Mouse (Mus musculus) lung, postnatal 0 days (tissue): ENCODE measurements at regions not wholly inside any gene's neighbourhood (a gene's known extent, or its start where the extent isn't known, plus 50 kb on each side); places are given as distances from the start of the nearest gene placed in this dataset.

ENCODE experiments used
- CTCF ChIP-seq: IDR thresholded peaks from 2 replicates; pipeline ENCODE4 v1.5.1; 2016; ENCODE audit warnings: antibody characterized with exemption, mild to moderate bottlenecking
- EP300 ChIP-seq: IDR thresholded peaks from 2 replicates; pipeline ENCODE4 v1.6.1; 2016; ENCODE audit warnings: antibody characterized with exemption, mild to moderate bottlenecking, control low read depth

DNA sequence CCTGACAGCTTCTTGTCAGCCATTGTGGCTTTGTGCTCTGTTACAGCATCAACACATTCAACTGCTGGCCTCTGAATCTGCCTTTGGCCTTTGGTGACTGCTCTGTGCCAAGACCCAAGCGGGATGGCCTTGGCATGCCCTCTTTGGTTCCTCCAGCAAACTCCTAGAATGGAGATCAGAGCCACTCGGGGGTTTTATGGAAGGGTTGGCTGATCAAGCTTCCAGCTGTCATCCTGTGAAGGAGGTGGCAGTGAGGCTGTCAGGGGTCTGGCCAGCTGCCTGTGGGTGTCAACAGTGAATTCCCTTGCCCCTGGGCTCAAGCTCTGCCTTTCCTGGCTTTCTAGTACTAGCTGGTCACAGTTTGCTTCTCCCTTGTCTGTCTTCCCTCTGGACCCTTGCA lies 195.6 kb downstream of the Bcl2l11 start:
- TF ChIP-seq EP300 (no peak), CTCF (no peak)
